Mouse (Mus musculus) cerebellum, postnatal 25 days (tissue): ENCODE measurements around the gene Vps52.
"Not testable (repeated sequence)": the region's sequence is repeated elsewhere in the genome, so short reads cannot be mapped to it uniquely, and the experiment has no call there.

Source experiments
- DNase-seq, 2 experiments: peaks; one replicate each; pipeline ENCODE4 v3.0.0; 2021; ENCODE audit warnings: mixed read lengths in 2 of 2

Vps52 gene

DNA sequence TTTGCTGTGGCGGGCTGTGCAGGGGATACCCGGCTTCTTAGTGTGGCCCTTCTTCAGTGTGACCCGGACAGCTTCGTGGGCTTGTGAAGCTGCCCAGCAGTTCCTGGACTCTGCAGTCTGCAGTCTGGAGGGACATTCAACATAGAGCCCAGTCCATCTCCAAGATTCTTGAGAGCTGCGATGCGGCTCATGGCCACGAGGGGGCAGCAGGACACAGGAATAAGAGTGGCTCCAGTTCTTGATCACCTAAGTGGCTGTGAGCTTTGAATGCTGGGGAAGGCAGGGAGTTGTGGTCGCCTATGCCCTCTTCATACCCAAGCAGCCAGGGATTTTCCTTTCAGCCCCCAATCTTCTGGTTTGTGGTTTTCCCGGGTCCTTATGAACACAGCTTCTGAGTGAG lies 12.9 kb downstream of the Vps52 start:
- peak; percentile 85 to 88 for DNase-seq

DNA sequence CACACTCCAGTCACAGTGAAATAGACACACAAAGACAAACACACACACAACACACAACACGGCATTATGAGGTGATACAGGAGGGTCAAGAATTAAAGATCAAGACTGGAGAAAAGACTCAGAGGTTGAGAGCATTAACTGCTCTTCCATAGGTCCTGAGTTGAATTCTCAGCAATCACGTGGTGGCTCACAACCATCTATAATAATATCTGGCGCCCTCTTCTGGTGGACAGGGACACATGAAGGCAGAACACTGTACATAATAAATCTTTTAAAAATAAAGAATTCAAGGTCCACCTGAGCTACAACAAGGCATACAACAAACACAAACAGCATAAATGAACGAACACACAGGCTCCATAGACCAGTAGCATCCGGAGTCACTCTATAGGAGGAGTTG lies 13.3 kb downstream of the Vps52 start:
- DNase-seq, result no peak

DNA sequence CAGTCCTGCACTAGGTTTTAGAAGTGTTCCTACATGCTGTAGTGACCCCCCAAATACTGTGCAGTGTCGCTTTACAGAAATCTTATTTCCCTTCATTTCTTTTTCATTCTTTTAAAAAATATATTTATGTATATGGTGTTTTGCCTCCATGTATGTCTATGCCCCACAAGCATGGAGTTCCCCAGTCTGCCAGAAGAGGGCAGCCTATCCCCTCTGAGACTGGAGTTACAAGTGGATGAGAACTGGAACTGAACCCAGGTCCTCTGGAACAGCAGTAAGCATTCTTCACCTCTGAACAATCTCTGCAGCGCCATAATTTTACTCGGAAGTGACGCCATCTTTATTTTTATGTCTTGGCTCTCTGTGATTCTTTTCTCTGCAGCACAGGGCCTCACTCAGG lies 13.8 kb downstream of the Vps52 start:
- DNase-seq, result no peak

DNA sequence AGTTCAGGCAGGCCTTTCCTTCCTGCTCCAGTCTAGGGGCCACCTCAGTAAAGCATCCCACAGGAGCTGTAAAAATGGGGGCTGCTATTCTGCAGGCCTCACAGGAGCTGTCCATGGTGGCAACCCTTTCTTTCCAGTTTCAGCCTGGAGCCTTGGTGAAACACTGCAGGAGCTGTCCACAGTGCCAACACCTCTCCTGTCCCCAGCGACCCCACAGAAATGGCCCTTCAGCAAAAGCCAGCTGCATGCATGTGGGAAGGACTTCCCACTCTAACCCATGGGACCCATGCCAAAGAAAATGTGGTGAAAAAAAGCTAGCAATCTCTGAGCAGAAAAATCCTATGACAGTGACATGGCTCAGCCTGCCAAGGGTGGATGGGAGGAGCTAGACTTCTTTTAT lies 17.1 kb downstream of the Vps52 start:
- no peak for DNase-seq

DNA sequence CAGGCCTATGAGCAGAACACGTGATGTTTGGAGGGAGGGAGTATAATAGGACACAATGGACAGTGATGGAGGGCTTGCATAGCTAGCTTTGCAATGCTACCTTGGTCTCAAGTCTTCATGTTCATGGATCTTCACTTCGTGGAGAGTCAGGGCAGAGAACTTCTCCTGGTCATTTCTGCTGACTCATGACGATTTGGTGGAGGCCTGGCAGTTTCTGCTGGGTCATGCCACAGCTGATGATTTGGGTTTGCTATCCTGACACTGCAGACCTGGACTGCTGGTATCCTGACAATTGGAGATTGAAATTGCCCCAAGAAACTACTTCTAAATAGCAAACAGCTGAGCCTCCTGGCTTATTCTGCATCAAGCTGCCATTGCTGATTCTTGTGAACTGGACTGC lies 18.0 kb downstream of the Vps52 start:
- DNase-seq, result no peak

DNA sequence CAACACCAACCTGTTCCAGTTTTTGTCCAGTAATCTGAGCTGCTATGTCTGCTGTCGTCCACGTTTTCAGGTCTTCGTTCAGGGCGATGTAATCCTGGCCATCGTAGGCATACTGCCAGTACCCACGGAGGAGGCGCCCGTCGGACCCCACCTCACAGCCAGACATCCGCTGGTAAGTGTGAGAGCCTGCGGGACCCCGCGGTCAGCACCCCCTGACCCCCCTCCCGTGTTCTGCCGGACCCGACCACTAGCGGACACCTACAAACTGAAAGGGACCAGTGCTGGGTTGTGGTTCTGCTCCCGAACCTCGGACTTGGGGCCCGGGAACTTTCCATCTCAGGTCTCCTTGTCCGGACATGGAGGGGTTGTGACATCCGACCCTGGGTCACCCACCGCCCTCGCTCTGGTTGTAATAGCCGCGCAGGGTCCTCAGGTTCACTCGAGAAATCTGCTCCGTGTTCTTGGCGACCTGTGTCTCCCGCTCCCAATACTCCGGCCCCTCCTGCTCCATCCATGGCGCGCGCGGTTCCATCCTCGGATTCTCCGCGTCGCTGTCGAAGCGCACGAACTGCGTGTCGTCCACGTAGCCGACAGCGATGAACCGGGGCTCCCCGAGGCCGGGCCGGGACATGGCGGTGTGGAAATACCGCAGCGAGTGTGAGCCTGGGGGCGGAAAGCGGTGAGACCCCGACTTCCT lies 22.4 kb downstream of the Vps52 start:
- DNase-seq, result peak in 1 of 2 experiments; percentile 35

DNA sequence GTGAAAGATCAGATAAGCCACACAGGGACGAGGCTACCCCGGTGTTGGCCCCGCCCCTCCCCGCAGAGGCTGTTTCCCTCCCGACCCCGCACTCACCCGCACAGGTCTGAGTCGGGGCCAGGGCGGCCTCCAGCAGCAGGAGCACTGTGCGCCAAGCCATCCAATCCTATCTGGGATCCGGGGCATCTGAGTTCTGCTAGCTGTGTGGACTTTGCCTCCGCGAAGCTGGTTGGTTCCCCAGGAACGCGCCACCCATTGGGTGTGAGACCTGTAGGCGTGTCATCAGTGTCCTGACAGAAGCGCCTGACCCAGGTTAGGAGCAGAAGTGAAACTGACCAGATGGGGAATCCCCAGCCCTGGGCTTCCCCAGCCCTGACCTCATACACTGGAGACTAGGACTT lies 23.0 kb downstream of the Vps52 start:
- DNase-seq, result peak; percentile 77 to 82

DNA sequence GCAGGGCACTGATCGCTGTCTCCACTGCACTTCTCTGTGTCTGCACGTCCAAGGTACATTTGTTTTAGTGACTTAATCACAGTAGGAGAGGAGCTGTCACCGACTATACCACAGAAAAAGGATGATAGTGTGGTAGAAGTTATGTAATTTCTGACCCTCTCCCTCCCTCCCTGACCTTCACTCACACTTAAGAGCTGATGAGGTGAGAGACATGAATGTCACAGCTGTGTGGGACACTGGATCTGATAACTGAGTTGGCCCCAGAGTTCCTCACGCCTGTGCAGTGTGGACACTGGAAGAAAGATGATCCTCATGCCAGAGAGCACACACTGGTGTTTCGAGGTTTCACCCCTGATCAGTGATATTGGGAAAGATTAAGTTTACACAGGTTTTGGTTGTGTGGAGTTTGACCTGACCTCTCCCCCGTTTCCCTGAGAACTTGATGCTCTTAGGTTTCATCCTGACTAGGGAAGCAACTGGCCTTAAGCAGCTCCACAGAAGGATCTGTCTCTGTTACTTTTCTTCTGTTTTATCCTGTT lies 24.0 kb downstream of the Vps52 start:
- DNase-seq, result no peak

DNA sequence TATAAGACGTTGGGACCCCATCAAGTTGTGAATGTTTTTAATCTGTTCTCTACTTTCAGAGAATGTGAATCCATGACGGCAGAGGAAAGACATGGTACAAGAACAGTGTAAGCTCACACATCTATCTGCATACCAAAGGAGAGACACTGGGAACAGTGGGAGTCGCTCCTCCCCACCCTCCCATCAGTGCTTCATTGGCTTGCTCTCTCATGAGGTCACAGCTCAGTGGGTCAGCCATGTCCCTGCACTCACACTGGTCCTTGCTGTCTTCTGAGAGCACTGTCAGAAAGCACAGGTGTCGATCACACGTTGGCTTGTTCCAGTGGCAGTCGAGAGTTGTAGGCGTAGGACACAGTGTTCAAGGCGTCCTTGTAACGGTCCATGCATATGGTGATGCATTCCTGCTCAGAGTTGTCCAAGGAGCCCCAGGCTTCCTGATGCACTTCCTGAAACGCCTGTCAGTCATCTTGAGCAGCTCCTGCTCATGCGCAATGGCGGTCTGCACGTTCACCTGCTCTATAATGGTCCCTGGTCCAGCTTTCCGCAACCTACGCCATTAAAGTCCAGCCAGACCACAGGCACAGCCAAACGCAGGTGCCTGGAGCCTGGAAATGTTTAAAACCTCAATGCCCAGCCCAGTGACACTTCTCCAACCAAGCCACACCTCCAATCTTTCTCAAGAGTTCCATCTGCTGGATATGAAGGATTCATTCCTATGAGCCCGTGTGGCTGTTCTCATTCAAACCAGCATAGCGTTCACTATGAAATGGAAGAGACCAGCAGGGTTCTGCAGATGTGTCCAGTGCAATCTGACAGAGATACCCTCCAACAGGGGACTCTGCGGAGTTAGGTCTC lies 24.8 kb downstream of the Vps52 start:
- DNase-seq, result no peak

DNA sequence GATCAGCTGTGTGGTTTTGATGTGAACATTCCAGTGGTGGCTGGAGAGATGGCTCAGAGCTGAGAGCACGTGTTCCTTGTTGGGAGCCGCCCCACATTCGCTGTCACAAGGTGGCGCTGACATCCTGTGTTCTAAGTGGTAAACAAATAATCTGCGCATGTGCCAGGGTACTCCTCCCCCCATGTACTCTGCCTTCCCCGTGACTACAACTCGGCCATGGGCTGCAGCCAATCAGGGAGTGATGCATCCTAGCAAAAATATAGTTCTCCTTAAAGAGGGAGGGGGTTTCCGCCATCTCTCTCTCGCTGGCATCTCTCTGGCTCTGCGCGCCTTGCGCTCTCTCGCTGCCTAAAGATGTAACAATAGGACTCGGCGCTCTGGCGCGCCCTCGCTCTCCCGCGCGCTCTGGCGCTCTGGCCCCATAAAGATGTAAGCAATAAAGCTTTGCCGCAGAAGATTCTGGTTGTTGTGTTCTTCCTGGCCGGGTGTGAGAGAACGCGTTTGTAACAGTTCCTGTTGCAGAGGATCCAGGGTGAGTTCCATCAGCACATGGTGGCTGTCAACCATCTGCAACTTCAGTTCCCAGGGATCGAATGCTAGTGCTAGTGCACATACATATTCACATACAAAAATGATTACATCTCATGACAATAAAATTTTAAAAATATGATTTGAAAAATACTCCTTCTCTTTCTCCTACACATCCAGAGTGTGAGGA lies 25.7 kb downstream of the Vps52 start:
- peak; percentile 86 to 90 for DNase-seq

DNA sequence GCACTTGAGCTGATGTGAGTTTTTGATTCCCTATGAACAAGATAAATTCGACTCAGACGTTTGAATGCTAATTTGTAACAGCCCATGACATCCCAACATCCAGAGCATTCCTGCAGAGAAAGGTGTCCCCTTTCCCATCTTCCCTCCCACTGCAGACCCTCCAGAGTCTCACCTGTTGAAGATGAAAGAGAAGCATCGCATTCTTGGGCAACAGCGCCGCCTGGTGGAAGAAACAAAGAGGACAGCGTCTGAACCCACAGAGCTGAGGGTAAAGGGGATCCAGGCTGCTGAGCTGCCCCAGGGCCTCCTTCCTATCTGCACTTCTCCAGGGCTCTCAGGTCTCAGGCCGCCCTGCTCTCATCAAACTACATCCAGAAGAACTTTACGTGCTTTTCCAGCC lies 26.5 kb downstream of the Vps52 start:
- DNase-seq, result peak; percentile 77 to 86

DNA sequence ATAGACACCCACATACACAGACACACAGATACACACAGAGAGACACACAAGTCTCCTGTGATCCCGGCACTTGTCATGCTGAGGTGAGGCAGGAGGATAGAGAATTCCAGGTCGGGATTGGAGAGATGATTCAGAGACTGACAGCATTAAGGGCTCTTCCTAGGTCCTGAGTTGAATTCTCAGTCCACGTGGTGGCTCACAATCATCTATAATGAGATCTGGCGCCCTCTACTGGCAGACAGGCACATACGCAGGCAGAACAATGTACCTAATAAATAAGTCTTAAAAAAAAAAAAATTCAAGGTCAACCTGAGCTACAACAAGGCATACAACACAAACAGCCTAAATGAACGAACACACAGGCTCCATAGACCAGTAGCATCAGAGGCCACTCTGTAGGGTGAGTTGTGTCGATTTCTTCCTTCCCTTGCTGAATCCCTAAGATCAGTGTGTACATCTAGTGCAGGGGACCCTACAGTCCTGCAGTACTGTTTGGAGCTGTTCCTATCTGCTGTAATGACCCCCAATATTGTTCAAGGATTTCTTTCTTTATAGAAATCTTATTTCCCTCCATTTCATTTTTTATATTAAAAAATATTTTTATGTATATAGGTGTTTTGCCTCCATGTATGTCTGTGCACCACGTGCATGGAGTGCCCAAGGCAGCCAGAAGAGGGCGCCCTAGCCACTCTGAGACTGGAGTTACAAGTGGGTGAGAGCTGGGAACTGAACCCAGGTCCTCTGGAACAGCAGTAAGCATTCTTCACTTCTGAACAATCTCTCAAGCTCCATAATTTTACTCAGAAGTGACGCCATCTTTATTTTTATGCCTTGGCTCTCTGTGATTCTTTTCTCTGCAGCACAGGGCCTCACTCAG lies 36.4 kb downstream of the Vps52 start:
- DNase-seq, result peak; percentile 45 to 72

DNA sequence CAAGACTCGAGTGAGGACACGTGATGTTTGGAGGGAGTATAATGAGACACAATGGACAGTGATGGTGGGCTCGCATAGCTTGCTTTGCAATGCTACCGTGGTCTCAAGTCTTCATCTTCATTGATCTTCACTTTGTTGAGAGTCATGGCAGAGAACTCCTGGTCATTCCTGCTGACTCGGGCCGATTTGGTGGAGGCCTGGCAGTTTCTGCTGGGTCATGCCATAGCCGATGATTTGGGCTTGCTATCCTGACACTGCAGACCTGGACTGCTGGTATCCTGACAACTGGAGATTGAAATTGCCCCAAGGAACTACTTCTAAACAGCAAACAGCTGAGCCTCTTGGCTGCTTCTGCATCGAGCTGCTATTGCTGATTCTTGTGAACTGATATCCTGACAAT lies 39.3 kb downstream of the Vps52 start:
- no peak for DNase-seq

DNA sequence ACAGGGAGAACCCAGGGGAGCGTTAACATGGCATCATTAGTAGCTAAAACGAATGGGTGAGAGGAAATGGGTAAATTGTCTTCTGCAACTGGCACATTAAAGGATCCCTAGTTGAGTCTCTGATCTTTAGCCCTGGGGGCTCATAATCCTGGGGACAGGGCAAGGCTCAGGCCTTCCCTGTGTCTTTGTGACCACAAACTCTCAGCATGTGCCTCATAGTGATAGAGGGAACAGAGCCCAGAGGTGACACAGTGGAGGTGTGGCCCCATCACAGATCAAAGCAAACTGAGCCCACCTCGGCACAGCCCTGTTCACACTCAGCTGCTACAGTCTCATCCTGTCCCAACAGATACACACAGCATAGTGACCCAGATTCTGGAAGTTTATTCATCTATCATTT lies 40.0 kb downstream of the Vps52 start:
- DNase-seq, result no peak

DNA sequence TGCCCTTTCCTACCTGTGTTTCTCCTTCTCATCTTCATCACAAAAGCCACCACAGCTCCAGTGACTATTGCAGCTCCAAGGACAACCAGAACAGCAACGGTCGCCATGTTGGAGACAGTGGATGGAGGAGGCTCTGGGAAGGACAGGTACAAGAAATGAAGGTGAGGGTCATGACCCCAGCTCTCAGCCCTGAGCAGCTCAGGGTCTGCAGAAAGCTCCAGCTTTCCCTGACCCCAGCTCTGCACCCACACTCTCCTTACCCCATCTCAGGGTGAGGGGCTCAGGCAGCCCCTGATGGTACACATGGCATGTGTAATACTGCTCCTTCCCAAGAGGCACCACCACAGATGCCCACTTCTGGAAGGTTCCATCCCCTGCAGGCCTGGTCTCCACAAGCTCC lies 41.4 kb downstream of the Vps52 start:
- DNase-seq, result not testable (repeated sequence)

DNA sequence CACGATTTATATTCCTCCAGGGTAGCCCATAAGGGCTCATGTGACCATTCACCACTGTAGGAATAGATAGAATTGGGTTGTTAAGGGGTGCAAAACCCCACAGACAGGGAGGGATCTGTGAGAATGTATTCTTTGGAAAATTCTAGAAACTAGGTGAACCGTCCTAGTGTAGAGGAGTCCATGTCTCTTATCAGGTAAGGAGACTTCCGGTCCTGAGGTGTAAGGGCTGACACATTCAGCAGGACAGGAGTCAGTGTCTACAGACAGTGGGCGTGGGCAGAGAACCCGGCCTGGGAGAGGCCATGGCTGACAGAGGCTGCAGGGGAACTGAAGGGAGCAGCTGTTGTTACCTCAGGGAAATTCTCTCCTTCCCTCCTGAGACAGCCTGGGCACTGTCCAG lies 43.1 kb downstream of the Vps52 start:
- DNase-seq, result not testable (repeated sequence)

DNA sequence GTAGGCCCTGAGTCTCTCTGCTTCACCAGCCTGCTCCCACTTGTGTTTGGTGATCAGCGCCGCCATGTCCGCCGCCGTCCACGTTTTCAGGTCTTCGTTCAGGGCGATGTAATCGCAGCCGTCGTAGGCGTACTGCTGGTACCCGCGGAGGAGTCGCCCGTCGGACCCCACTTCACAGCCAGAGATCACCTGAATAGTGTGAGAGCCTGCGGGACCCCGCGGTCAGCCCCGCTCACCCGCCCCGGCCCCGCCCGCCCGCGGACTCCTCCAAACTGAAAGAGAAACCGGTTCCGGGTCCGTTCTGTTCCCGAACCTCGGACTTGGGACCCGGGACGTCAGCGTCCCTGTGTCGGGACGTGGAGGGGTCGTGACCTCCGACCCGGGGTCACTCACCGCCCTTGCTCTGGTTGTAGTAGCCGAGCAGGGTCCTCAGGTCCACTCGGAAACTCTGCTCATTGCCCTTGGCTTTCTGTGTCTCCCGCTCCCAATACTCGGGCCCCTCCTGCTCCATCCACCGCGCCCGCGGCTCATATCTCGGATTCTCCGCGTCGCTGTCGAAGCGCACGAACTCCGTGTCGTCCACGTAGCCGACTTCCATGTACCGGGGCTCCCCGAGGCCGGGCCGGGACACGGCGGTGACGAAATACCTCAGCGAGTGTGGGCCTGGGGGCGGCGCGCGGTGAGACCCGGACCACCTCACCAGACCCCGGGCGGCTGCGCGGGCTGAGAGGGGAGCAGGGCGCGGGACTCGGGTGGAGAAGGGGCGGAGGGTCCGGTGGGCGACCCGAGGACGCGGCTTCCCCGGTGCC lies 43.9 kb downstream of the Vps52 start:
- DNase-seq, result no peak

DNA sequence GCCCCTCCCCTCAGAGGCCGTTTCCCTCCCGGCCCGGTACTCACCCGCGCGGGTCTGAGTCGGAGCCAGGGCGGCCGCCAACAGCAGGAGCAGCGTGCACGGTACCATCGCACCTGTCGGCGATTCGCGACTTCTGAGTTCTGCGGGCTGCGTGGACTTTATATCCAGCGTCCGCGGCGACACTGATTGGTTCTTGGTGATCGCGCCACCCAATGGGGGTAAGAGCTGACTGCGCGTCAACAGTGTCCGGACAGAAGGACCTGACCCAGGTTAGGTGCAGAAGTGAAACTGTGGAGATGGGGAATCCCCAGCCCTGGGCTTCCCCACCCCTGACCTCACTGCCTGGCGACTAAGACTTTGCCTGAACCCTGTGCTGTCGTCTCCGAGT lies 44.5 kb downstream of the Vps52 start, which contains the start of gene H2-K1:
Gene H2-K1 (minus strand): TSS at position 198 of the 388 bp plus-strand sequence.
- peak; percentile 55 to 74 for DNase-seq

DNA sequence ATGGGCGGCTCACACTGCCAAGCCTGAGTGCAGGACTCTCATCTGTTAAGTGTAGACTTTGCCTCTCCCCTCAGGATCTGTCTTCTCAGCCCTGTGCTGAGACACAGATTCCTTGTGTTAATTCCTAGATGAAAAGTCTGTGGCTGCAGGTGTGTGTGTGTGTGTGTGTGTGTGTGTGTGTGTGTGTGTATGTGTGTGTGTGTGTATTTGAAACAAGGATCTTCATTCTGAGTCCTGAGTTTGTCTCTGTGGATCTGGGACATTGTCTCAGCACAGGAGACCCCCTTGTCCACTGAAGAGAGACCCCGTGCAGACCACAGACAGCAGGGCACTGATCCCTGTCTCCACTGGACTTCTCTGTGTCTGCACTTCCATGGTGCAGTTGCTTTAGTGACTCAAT lies 45.2 kb downstream of the Vps52 start:
- not testable (repeated sequence) for DNase-seq

DNA sequence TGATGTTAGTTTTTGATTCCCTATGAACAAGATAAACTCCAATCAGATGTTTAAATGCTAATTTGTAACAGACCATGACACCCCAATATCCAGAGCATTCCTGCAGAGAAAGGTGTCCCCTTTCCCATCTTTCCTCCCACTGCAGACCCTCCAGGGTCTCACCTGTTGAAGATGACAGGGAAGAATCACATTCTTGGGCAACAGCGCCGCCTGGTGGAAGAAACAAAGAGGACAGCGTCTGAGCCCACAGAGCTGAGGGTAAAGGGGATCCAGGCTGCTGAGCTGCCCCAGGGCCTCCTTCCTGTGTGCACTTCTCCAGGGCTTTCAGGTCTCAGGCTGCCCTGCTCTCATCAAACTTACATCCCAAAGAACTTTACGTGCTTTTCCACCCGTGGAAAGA lies 47.8 kb downstream of the Vps52 start:
- peak in 1 of 2 experiments; percentile 59 for DNase-seq

DNA sequence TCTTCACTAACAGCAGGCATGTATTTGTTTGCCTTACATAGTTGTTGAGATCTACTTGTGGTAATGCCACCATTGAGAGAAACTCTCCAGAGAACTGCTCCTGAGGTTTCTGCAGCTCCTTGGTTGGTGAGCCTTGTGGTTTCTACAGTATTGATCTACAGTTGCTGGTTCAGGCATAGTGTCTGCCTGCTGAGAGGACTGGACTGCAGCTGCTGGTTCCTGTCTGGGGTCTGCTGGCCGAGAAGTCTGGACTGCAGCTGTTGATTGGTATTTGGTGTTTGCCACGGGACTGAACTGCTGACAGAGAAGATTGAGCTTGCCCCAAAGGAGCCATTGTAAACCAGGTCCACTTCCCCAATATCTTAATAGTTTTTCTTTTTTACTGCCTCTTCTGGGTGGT lies 51.0 kb downstream of the Vps52 start:
- no peak for DNase-seq
